Mouse (Mus musculus) T-helper 2 cell (primary cell): ENCODE measurements around the gene Syt6.

Source experiments
- in situ Hi-C: fragments of 300-600 bp; cut with MboI, MseI; formaldehyde crosslinking; loops from one replicate; pipeline ENCODE4 v1.15.1; 2025; ENCODE audit warnings: high pct_unique_total_duplicates

Syt6 gene

DNA sequence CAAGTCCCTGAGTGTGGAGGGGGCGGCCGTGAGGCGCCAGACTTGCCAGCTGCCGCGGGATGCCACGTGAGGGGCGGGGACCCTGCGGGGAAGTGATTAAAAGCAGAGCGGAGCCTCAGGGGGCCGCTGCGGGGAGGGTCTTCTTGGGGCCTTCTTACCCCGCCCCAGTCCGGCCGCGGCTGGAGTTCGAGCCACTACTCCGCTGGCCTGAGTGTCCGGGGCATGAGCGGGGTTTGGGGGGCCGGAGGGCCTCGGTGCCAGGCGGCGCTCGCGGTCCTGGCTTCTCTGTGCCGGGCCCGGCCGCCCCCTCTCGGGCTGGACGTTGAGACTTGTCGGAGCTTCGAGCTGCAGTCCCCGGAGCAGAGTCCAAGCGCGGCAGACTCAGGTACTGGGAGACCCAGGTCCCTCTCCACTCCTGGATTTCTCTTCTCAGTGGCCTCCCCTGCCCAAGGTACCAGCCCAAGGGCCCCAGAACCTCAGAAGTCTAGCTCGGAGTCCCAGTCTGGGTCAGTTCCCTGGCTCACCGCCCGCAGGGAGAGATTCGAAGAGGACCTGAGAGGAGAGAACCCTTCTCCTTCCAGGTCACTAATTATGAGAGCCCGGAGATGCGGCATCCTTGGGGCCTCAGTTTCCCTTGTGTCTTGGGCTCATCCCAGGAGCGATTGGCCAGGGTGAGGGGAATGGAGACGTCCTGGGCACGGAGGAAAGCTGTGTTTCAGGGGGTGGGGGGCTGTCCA, at the start of gene Syt6:
Syt6 (plus strand) TSS at position 76 of the 737 bp plus-strand sequence.
- in situ Hi-C loops, result no loop called here

DNA sequence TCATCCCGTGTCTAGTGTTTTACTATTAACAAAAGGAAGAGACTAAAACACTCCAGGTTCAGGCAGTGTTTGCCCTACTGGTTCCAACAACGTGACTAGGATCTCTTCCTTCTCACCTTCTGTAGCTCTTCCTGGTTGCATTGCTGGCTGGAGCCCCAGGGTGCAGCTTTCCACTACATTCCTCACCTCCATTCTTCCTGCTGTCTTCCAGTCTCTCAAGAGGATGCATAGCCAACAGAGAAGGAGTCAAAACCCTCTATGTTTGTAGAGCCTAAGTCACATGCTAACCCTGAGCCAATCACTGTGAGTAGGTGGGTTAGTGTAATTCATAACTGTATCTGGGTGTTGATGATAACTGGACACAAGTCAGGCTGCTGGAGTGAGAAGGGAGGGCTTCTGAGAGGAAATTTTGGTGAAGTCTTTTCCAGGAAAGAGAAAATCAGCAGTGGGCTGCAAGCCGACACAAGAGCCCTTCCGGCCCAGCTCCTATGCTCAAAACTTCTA, 48.8 kb upstream of the Syt6 start:
- in situ Hi-C loops, result no loop called here

DNA sequence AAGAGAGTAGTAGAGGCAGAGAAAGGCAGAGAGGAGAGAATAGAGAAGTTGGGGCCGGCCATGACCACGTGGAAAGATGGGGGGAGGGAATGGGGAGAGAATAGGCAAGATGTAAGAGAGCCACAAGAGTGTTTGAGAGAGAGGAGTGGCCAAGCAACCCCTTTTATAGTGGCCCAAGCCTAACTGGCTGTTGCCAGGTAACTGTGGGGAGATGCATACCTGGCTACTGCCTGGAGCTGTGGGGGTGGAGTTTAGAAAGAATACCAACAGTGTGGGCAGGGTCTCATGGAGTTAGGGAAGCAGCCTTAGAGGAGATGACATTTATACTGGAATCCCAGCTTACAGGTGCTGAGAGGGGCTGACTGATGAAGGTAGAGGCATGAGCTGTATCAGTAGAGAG, 48.2 kb upstream of the Syt6 start:
- in situ Hi-C loops, result no loop called here

DNA sequence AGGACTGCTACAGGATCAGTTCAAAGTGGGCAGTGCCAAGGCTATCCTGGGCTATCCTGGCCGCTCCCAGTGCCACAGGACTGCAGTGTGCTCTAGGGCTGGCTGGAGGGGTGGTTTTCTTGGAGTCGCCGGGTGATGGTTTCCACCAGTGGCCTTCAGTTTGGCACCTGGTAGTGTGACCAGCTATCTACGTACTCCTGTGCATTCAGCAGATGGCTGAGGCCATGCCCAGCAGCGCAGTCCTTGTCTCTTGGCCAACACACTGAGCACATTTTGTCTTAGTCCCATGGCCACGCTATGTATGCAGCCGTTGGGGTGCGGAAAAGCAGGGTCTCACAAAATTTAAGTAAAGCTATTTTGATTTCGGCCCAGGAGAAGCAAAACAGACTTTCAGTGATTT, 41.0 kb upstream of the Syt6 start:
- in situ Hi-C loops, result loop anchor here (10.0 kb wide), 1 partner anchor 191 kb away; no protein-coding TSS in a partner anchor

DNA sequence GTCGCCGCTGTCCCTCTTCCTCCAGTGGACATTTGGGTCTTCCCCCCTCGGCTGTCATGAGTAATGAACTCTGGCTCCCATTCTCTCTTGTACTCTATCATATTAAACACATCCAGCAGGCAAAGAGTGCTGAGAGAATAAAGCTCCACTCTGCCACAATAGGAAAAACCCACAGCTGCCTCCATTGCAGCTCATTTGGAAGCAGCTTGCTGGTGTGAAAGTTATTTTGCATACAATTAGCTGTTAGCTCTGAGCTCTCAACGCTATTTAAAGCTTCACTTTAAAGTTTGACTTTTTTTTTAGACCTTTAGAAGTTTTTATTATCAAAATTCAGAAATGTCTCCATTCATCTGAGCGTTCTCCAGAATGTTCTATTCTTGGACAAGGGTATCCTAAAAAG, 39.8 kb upstream of the Syt6 start:
- in situ Hi-C loops, result loop anchor here (10.0 kb wide), 1 partner anchor 190 kb away; no protein-coding TSS in a partner anchor

DNA sequence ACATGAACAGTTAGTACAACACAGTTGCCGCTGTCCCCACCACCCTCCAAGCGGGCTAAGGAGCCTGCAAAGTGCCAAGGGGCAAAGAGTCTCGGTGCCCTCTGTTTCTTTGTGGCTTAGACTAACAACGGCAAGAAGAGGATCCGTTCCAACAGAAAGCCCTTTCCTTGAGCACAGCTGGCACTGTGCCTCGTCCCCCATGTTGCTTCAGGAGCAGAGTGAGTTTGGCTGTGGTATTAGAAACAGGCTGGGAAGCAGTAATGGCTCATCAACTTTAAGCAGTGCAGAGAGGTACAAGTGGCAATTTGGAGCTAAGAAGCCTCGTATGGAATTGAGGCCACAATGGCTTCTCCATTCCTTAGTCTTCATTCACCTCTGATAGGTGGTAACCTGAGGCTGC, 35.9 kb upstream of the Syt6 start:
- in situ Hi-C loops, result loop anchor here (10.0 kb wide), 1 partner anchor 186 kb away; no protein-coding TSS in a partner anchor

DNA sequence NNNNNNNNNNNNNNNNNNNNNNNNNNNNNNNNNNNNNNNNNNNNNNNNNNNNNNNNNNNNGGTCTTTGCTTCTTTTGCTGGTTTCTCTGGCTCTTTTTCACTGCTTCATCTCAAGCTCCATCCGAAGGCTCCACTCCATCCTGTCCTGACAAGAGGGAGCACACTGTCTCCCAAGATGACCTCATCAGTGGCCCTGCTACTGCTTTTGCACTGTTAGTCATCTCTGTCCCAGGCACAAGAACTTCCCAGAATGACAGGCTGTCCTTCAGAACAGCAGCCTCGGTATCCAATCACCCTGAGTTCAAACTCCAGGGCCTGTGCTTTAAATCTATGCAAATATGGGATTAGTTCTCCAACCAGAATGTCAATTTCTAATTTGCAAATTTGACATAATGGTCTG, 28.9 kb upstream of the Syt6 start:
- in situ Hi-C loops, result no loop called here

GRCm38 (mm10) chr3:103546626-103547025, 28.4 kb upstream of the Syt6 start:
- in situ Hi-C loops, result no loop called here

DNA sequence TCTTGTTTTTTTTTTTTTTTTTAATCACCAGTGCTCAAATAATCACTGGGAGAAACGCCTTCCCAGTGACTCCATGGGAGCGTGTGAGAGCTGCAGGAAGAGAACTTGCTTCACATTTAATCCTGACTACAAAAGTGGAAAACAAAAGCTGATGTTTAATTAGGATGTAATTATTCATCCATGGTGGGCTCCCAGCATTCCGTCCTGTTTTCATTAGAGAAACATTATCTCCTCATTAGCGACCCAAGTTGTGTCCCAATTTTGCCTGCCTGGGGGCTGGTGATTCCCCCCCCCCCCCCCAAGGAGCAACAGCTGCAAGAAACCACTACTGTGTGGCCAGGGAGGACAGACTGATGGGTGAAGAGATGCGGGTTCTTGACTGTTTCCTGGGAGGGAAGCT, 24.8 kb upstream of the Syt6 start:
- in situ Hi-C loops, result no loop called here

DNA sequence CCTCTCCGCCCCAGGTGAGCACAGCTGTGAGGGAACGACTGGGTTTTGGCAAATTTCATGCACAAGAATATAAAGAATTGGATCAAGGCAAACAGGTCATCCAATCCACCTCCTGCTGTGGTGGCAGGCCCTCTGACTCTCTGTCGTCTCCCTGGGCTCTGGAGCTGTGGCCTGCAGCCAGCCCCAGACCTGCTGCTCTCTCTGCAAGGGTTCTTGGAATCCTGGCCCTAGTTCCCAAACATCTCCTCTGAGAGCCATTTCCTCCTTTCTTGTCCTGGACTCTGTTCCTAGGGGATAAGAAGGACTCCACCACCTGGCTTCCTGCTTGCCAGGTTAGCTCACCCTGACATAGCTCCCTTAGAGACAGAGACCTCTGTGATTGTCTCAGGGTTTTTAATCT, 7.8 kb upstream of the Syt6 start:
- in situ Hi-C loops, result no loop called here

- in situ Hi-C loops, result no loop called here
Measured at GRCm38 (mm10) chr3:103572526-103572925, 2.5 kb upstream of the Syt6 start.

DNA sequence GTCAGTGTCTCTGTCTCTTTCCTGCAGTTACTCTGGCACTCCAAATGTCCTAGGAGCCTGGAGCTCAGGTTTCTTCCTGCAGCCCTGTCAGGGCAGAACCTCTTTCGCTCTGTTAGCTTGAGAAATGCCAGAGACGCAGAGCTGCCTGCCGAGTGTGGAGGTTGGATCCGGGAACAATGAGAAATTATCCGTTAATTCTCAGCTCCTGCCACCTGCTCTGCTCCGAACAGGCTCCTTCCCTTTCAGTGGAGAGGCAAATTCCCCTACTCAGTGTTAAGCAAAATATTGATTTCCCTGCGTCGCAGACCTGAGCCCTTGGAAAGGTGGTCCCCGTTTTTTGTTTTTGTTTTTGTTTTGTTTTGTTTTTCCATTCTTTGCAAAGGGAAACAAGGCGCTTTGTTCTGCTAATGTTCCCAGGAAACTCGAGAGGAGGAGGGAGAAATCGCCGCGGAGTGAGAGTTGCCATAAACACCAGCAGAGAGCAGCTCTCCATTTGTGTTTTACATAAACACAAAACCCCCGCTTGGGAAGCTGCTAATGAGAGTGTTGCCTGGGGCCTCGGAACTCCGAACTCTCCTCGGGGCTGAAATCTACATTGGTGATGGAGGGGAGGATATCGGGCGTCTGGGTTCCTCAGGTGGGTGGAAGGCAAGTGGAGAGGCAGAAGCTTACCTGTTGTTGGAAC, 1.8 kb upstream of the Syt6 start:
- in situ Hi-C loops, result no loop called here

DNA sequence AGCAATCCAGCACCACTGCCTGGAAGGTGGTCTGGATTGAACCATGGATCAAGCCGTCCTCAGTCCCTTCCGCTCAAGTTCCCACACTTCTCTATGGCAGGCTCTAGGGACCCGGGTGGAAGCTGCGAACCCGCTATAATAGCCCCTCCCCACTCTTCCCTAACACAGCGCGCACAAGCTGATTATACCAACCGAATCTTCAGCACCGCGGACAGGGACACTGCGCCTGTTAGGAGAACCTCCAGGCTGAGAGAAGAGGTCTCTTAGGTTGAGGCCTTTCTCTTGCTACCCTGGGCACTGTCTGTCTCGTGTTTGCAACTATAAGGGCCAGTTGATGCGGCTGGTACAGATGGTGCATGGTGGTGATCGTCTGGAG, 1.3 kb upstream of the Syt6 start:
- in situ Hi-C loops, result no loop called here

DNA sequence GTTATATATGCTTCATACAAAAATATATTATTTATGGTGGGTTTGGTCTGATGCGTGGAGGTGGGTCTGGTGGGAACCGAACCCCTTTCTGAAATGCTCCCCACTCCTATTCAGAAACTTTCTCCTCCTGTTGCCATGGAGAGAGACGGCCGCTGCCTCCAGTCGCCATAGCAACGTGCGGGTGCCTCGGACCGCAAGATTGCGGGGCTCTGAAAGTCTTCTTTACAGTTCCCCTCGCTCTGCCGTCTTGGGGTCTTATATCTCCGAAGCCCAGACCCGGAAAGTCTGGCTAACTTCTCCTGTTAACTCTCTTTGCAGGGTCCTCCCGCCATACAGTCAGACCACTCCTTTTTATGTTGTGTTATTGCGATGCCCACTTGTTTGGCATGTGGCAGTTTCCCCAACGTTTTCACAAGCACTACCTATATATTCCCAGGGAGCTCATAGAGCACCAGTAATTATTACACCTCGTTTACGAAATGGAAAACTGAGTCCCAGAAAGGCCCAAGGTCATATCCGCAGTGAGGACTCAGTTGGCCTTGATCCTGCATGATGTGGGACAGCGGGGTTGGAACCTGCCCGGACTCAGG, 370 bp upstream of the Syt6 start:
- in situ Hi-C loops, result no loop called here

GRCm38 (mm10) chr3:103575893-103576641, 1.0 kb downstream of the Syt6 start:
- in situ Hi-C loops, result no loop called here

DNA sequence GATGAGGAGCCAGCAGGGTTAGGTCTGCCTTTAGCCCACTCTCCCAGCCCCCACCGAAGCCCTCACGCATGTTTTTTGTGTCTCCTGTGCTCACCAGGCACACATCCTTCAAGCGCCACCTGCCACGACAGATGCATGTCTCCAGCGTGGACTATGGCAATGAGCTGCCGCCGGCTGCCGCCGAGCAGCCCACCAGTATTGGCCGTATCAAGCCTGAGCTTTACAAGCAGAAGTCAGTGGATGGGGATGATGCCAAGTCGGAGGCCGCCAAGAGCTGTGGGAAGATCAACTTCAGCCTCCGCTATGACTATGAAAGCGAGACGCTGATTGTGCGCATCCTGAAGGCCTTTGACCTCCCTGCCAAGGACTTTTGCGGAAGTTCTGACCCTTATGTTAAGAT, 12.1 kb downstream of the Syt6 start:
- in situ Hi-C loops, result no loop called here

DNA sequence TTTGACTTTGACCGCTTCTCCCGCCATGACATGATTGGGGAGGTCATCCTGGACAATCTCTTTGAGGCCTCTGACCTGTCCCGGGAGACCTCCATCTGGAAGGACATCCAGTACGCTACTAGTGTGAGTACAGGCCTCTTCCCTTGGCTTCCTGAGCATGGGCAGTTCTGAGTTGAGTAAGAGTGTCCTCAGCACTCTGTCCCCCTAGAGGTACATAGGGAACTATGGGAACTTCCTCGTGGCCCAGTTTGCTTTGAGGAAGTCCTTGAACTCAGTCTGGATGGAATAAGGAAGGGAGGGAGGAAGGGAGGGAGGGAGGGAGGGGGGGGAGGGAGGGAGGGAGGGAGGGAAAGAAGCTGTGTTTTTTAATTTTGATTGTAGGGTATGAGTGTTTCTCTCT, 12.6 kb downstream of the Syt6 start:
- in situ Hi-C loops, result no loop called here

DNA sequence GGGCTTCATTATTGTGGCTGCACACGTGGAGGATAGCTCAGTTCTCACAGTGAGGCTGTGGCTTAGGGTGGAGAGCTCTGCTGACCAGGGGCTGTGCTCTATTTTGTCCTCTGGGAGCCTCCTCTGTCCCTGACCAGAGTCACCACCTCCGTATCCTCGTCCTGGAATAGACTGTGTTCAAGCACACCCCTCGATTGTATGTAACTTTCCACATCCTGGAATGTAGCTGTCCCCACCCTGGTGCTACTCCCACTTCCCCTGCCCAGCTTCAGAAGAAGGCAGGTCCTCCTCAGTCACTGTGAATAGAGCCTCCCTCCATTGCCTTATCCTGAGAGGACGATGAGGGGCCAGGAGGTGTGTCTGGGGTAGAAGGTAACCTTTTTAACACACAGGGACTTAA, 14.6 kb downstream of the Syt6 start:
- in situ Hi-C loops, result no loop called here

- in situ Hi-C loops, result no loop called here
Measured at GRCm38 (mm10) chr3:103592636-103593035, 17.6 kb downstream of the Syt6 start.

DNA sequence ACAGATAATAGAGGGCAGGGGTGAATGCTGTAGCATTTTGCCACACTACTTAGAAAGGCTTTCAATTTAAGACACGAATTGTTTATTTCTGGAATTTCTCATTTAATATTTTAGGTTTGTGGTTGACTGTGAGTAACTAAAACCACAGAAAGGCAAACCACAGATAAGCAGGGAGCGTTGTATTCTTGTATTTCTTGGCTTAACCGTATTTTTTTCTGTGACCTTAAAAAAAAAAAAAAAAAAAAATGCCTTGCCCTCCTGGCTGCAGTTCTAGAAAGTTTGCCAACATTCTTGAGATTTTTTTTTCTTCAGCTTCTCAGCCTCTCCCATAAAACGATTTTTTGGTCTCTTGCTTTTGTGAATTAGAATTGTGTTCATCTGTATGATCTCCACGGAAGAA, 18.6 kb downstream of the Syt6 start:
- in situ Hi-C loops, result no loop called here

DNA sequence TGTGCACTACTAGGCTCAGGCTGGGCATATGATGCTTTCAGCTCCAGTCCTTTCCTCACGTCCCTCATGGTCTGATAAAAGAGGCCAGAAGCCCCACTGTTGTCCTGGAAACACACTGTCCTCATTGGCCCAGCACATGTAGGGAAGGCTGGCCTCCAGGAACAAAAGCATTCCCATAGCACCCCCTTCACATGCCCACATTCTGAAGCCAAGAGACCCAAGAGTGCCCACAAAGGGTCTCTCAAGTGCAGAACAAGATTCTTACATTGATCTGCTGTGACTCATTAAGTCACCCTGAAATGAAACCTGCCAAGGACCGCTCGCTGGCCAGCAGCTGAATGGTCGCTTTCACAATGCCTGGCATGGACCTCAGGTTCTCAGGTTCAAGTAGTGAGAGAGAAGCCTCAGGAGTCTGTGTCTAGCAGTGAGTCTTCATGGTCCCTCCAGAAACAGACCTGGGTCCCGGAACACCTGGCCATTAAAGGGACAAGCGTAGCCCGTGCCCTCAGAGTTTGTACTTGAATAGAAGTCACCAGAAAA, 20.3 kb downstream of the Syt6 start:
- in situ Hi-C loops, result no loop called here

DNA sequence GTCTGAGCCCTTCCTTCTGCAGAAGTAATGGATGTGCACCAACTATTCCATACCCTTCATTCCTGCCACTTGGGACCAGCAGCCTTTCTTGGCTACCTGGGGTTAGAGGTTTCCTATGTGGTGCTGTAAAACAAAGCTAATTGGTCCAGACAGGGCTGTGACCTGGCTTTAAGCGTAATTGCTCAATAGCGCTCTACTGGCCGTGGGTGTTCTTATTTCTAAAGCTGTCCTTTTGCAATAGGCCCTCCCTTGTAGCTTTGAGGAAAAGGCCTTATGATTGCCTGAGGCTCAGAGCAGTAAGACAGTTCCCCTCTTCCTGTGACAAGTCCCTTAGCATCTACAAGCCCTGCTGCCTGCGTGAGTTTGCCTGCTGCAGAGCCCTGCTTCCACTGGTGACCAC, 22.6 kb downstream of the Syt6 start:
- in situ Hi-C loops, result no loop called here
